In genomic region chr15:79545496-79545895, GRCm38 (mm10) we compare ENCODE assay signal across 8 mouse cellular contexts. TPM values are rescaled to one million over a fixed set of nuclear protein-coding genes. Genes with fewer than 3 reads are reported as not detected.
A peak's percentile ranks its signal among the peaks of the same experiment; 100 is the strongest.
DNase-seq lines count a peak whose midpoint lies in the region; ATAC-seq and TF ChIP-seq lines count a peak whose summit lies in the region.

No protein-coding gene starts in this region.

- peak overlapping the region; percentile 81 for H3K4me2 ChIP-seq in hindbrain, embryonic 13.5 days
- H3K4me2 ChIP-seq in midbrain, embryonic 13.5 days (replicated peaks) = peak overlapping the region; percentile 86

- no peaks in the 10 kb centered on the region for H3K9me3 ChIP-seq in hindbrain, embryonic 13.5 days
- no peaks in the 10 kb centered on the region for H3K9me3 ChIP-seq in midbrain, embryonic 13.5 days

- peak overlapping the region; percentile 87 for H3K4me3 ChIP-seq in kidney, adult 2 months (ENCODE audit: insufficient read depth, low read depth, low read length)
- peak overlapping the region; percentile 89 for H3K4me3 ChIP-seq in hindbrain, embryonic 13.5 days
- peak overlapping the region; percentile 94 for H3K4me3 ChIP-seq in midbrain, embryonic 13.5 days (replicated peaks)

- TF ChIP-seq CTCF in kidney, adult 2 months (conservative IDR thresholded peaks at IDR 0.05; ENCODE audit: insufficient read depth, insufficient read length, low read depth, low read length) = no peak

- no peak for DNase-seq in kidney, adult 2 months
- DNase-seq in kidney, postnatal 4 days = no peak
- DNase-seq in adipocyte (ENCODE audit: low spot score) = peak; percentile 41
- no peak for DNase-seq in urinary bladder, postnatal 4 days (ENCODE audit: low spot score in 2 of 2)
- DNase-seq in adrenal gland, adult 8-10 months = no peak
- DNase-seq in B cell, adult 2 months = no peak

- TF ChIP-seq POLR2A in kidney, adult 2 months (IDR thresholded peaks at IDR 0.05; ENCODE audit: low read depth, low read length) = no peak

- peak overlapping the region; percentile 96; the same call in 1 of the 2 replicates for H3K27ac ChIP-seq in kidney, adult 2 months (ENCODE audit: insufficient read depth, low read depth, low read length)
- peak overlapping the region; percentile 99 for H3K27ac ChIP-seq in hindbrain, embryonic 13.5 days
- peak overlapping the region; percentile 99 for H3K27ac ChIP-seq in midbrain, embryonic 13.5 days

- 0% methylated on average over 3 of the region's 3 CpGs for WGBS in kidney, adult 2 months
- WGBS in hindbrain, embryonic 13.5 days = 4% methylated on average over 3 of the region's 3 CpGs
- WGBS in midbrain, embryonic 13.5 days = 2% methylated on average over 3 of the region's 3 CpGs

- H3K9ac ChIP-seq in hindbrain, embryonic 13.5 days = peak overlapping the region; percentile 98
- H3K9ac ChIP-seq in midbrain, embryonic 13.5 days (replicated peaks) = peak overlapping the region; percentile 98

- no peaks in the 10 kb centered on the region for H3K27me3 ChIP-seq in kidney, adult 2 months (replicated peaks; ENCODE audit: control insufficient read depth, insufficient read depth, low read length)
- H3K27me3 ChIP-seq in hindbrain, embryonic 13.5 days = no peaks in the 10 kb centered on the region
- peaks cover 6% of the 10 kb centered on the region; the same call in 1 of the 2 replicates for H3K27me3 ChIP-seq in midbrain, embryonic 13.5 days

- peaks cover 3% of the 10 kb centered on the region; the same call in 1 of the 2 replicates for H3K36me3 ChIP-seq in kidney, adult 2 months (ENCODE audit: control insufficient read depth, insufficient read depth, low read length)
- H3K36me3 ChIP-seq in hindbrain, embryonic 13.5 days = peaks cover 35% of the 10 kb centered on the region
- peaks cover 37% of the 10 kb centered on the region for H3K36me3 ChIP-seq in midbrain, embryonic 13.5 days

- peaks cover 2% of the 10 kb centered on the region; the same call in 1 of the 2 replicates for H3K4me1 ChIP-seq in kidney, adult 2 months (ENCODE audit: control insufficient read depth, insufficient read depth, low read length)
- peaks cover 42% of the 10 kb centered on the region for H3K4me1 ChIP-seq in hindbrain, embryonic 13.5 days (replicated peaks)
- peaks cover 39% of the 10 kb centered on the region for H3K4me1 ChIP-seq in midbrain, embryonic 13.5 days (replicated peaks)

- no peak for ATAC-seq in hindbrain, embryonic 13.5 days (ENCODE audit: low FRiP score)
- no peak for ATAC-seq in midbrain, embryonic 13.5 days

RNA-seq across cellular contexts. Expression of gene Ddx17, which starts 1.0 kb away (rescaled TPM):
- 148 and 160 TPM in 2 replicates for polyA plus RNA-seq in kidney, adult 2 months (2012; rRNA removed)
- 59.2 and 61.0 TPM in 2 replicates for polyA plus RNA-seq in hindbrain, embryonic 13.5 days (2015; fragmentation: Nextera tagmentation; extraction: Ambion mirVana)
- 66.4 and 71.4 TPM in 2 replicates for polyA plus RNA-seq in midbrain, embryonic 13.5 days (2015; fragmentation: Nextera tagmentation; extraction: Ambion mirVana)
- total RNA-seq in adrenal gland, adult 8-10 months (2022) = 100 to 1,000 TPM; 277 to 438 (median 365) TPM

RNA-seq across cellular contexts. Expression of gene Kdelr3, which starts 29.3 kb away (rescaled TPM):
- polyA plus RNA-seq in kidney, adult 2 months (2012; rRNA removed) = 5.9 and 7.8 TPM in 2 replicates
- 12.5 TPM in 2 replicates for polyA plus RNA-seq in hindbrain, embryonic 13.5 days (2015; fragmentation: Nextera tagmentation; extraction: Ambion mirVana)
- 6.0 and 8.3 TPM in 2 replicates for polyA plus RNA-seq in midbrain, embryonic 13.5 days (2015; fragmentation: Nextera tagmentation; extraction: Ambion mirVana)
- 1 to 10 TPM; 2.1 to 5.3 (median 2.8) TPM for total RNA-seq in adrenal gland, adult 8-10 months (2022)

RNA-seq across cellular contexts. Expression of gene Kcnj4, which starts 40.5 kb away (rescaled TPM):
- polyA plus RNA-seq in kidney, adult 2 months (2012; rRNA removed) = 0.05 and 0.08 TPM in 2 replicates
- polyA plus RNA-seq in hindbrain, embryonic 13.5 days (2015; fragmentation: Nextera tagmentation; extraction: Ambion mirVana) = not detected in 2 replicates
- polyA plus RNA-seq in midbrain, embryonic 13.5 days (2015; fragmentation: Nextera tagmentation; extraction: Ambion mirVana) = not detected in 2 replicates
- total RNA-seq in adrenal gland, adult 8-10 months (2022) = 1 to 10 TPM in 2 of 4 experiments, under 1 TPM in 2; 0.38 to 6.2 (median 2.8) TPM

RNA-seq across cellular contexts. Expression of gene Dmc1, which starts 59.4 kb away (rescaled TPM):
- 0.12 TPM in 1 of 2 replicates, not detected in the other for polyA plus RNA-seq in kidney, adult 2 months (2012; rRNA removed)
- polyA plus RNA-seq in hindbrain, embryonic 13.5 days (2015; fragmentation: Nextera tagmentation; extraction: Ambion mirVana) = 0.82 and 1.00 TPM in 2 replicates
- polyA plus RNA-seq in midbrain, embryonic 13.5 days (2015; fragmentation: Nextera tagmentation; extraction: Ambion mirVana) = 0.75 and 1.0 TPM in 2 replicates
- 1 to 10 TPM; 1.5 to 6.3 (median 2.7) TPM for total RNA-seq in adrenal gland, adult 8-10 months (2022)
